Mouse (Mus musculus) lung, postnatal 0 days (tissue): ENCODE measurements around the gene Flcn.

Experiments
- CTCF ChIP-seq: IDR thresholded peaks from 2 replicates; pipeline ENCODE4 v1.5.1; 2016; ENCODE audit warnings: antibody characterized with exemption, mild to moderate bottlenecking
- EP300 ChIP-seq: IDR thresholded peaks from 2 replicates; pipeline ENCODE4 v1.6.1; 2016; ENCODE audit warnings: antibody characterized with exemption, mild to moderate bottlenecking, control low read depth

DNA sequence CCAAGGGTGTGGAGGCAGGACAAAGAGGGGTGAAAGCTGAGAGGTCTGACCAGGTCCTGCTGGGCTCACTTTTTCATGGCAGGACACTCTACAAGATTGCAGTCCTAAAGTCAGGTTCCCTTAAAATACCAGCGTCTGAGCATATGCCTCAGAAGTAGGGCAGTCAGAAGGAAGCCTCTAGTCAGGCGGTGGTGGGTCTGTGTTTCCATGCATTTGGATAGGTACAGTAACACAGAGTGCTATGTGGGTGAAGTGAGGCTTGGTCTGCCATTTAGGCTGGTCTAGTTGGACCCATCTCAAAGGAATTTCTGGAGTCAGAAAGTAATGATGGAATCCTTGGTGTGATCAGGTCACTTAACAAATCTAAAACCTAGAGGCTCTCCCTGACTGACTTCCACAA lies 40.5 kb downstream of the Flcn start:
- TF ChIP-seq CTCF = no peak
- no peak for TF ChIP-seq EP300
